Mouse (Mus musculus): Measurements from ENCODE around the gene Eif2b3. TPM values are rescaled to one million over a fixed set of nuclear protein-coding genes. Genes with fewer than 3 reads are reported as not detected.

Gene Eif2b3
- polyA plus RNA-seq, 1 experiment from 2014 or later = 20.3 TPM

Other genes starting within 250 kb of the Eif2b3 start
- gene Toe1, start 211.8 kb upstream of the Eif2b3 start, polyA plus RNA-seq (2015; fragmentation: Nextera tagmentation; extraction: Ambion mirVana) = 11.4 and 12.6 TPM in 2 replicates
- 2.6 and 2.9 TPM in 2 replicates for gene Mutyh, start 211.7 kb upstream of the Eif2b3 start, polyA plus RNA-seq (2015; fragmentation: Nextera tagmentation; extraction: Ambion mirVana)
- gene Hpdl, start 197.7 kb upstream of the Eif2b3 start, polyA plus RNA-seq (2015; fragmentation: Nextera tagmentation; extraction: Ambion mirVana) = 0.11 and 0.12 TPM in 2 replicates
- gene Zswim5, start 142.0 kb upstream of the Eif2b3 start, polyA plus RNA-seq (2015; fragmentation: Nextera tagmentation; extraction: Ambion mirVana) = 0.01 and 0.06 TPM in 2 replicates
- gene Urod, start 25.0 kb upstream of the Eif2b3 start, polyA plus RNA-seq (2015; fragmentation: Nextera tagmentation; extraction: Ambion mirVana) = 518 and 567 TPM in 2 replicates
- gene Hectd3, start 24.1 kb upstream of the Eif2b3 start, polyA plus RNA-seq (2015; fragmentation: Nextera tagmentation; extraction: Ambion mirVana) = 6.1 and 6.5 TPM in 2 replicates
- 0.67 and 0.69 TPM in 2 replicates for gene Ptch2, start 76.7 kb downstream of the Eif2b3 start, polyA plus RNA-seq (2015; fragmentation: Nextera tagmentation; extraction: Ambion mirVana)
- 1.5 and 1.8 TPM in 2 replicates for gene Btbd19, start 106.3 kb downstream of the Eif2b3 start, polyA plus RNA-seq (2015; fragmentation: Nextera tagmentation; extraction: Ambion mirVana)
- gene Tctex1d4, start 107.4 kb downstream of the Eif2b3 start, polyA plus RNA-seq (2015; fragmentation: Nextera tagmentation; extraction: Ambion mirVana) = 0.11 TPM in 1 of 2 replicates, not detected in the other
- gene Plk3, start 114.6 kb downstream of the Eif2b3 start, polyA plus RNA-seq (2015; fragmentation: Nextera tagmentation; extraction: Ambion mirVana) = 2.2 TPM in 2 replicates
- 514 and 522 TPM in 2 replicates for gene Rps8, start 136.8 kb downstream of the Eif2b3 start, polyA plus RNA-seq (2015; fragmentation: Nextera tagmentation; extraction: Ambion mirVana)
- gene Kif2c, start 163.2 kb downstream of the Eif2b3 start, polyA plus RNA-seq (2015; fragmentation: Nextera tagmentation; extraction: Ambion mirVana) = 26.8 and 28.9 TPM in 2 replicates
- gene Tmem53, start 232.5 kb downstream of the Eif2b3 start, polyA plus RNA-seq (2015; fragmentation: Nextera tagmentation; extraction: Ambion mirVana) = 10.8 and 10.9 TPM in 2 replicates
- 0.09 TPM in 1 of 2 replicates, not detected in the other for gene Armh1, start 232.7 kb downstream of the Eif2b3 start, polyA plus RNA-seq (2015; fragmentation: Nextera tagmentation; extraction: Ambion mirVana)